Mouse (Mus musculus): ENCODE measurements at regions not wholly inside any gene's neighbourhood (a gene's known extent, or its start where the extent isn't known, plus 50 kb on each side); places are given as distances from the start of the nearest gene placed in this dataset.

DNA sequence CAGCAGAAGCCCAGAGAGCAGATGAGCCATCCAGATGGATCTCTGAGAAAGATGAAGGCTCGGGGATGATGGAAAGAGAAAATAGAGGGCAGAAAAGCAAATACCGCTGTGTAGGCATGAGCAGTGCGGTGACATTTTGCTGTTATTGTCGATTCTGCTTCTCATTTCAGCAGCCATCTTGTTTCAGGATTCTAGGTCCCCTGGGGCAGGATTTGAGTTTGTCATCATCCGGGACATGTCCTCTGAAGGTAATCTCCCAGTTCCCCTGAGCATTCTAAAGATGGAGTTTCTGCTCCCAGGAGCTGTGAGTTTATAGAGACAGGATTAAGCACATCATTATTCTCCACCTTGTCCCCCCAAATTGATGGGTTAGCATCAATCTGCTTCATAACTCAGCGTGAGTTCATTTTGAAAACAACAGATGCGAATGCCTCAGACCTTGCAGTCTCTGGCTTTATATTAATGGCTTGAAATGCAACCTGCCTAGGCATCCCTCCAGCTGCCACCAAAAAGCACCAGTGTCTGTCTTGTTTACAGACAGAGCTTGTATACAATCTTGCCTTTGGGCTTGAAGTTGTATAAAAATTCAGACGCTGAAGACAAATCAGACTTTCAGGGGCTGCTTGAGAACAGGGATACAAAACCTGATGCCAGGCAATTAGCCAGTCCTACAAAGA is 128.6 kb upstream of the Foxa2 start:
- TF ChIP-seq CTCF (IDR thresholded peaks at IDR 0.05; ENCODE audit: insufficient read depth, low read length): no peak
- no peak for TF ChIP-seq POLR2A (IDR thresholded peaks at IDR 0.05; ENCODE audit: borderline replicate concordance, extremely low read depth, low read depth, low read length)
